Mouse (Mus musculus) testis, postnatal 10 days (tissue): ENCODE measurements around the gene Ddit4.
A peak's percentile ranks its signal among the peaks of the same experiment; 100 is the strongest.

Experiments used
- DNase-seq: peaks from one replicate; pipeline ENCODE4 v3.0.0; 2021; ENCODE audit warnings: low spot score

The Ddit4 gene

GRCm38 (mm10) chr10:59972534-59972933, 20.9 kb upstream of the Ddit4 start:
- DNase-seq = no peak

- DNase-seq = no peak
Measured at GRCm38 (mm10) chr10:59971813-59972212, 20.2 kb upstream of the Ddit4 start.

- no peak for DNase-seq
Measured at GRCm38 (mm10) chr10:59970450-59971062, 18.9 kb upstream of the Ddit4 start.

GRCm38 (mm10) chr10:59969821-59970449, 18.3 kb upstream of the Ddit4 start:
- peak; percentile 73 for DNase-seq

GRCm38 (mm10) chr10:59967309-59967942, 15.8 kb upstream of the Ddit4 start:
- peak; percentile 81 for DNase-seq

GRCm38 (mm10) chr10:59966743-59967142, 15.1 kb upstream of the Ddit4 start:
- DNase-seq = no peak

- DNase-seq = no peak
Measured at GRCm38 (mm10) chr10:59965788-59966187, 14.2 kb upstream of the Ddit4 start.

GRCm38 (mm10) chr10:59965362-59965695, 13.7 kb upstream of the Ddit4 start:
- DNase-seq = no peak

GRCm38 (mm10) chr10:59964504-59965361, 13.1 kb upstream of the Ddit4 start:
- peak; percentile 71 for DNase-seq

GRCm38 (mm10) chr10:59963609-59964008, 12.0 kb upstream of the Ddit4 start:
- no peak for DNase-seq

- DNase-seq = no peak
Measured at GRCm38 (mm10) chr10:59959517-59959916, 7.9 kb upstream of the Ddit4 start.

- DNase-seq = no peak
Measured at GRCm38 (mm10) chr10:59958458-59958857, 6.8 kb upstream of the Ddit4 start.

GRCm38 (mm10) chr10:59957171-59958149, 5.8 kb upstream of the Ddit4 start:
- DNase-seq = peak; percentile 74

GRCm38 (mm10) chr10:59956681-59957080, 5.0 kb upstream of the Ddit4 start:
- DNase-seq = no peak

GRCm38 (mm10) chr10:59953564-59954039, 2.0 kb upstream of the Ddit4 start:
- no peak for DNase-seq

GRCm38 (mm10) chr10:59952781-59953563, 1.3 kb upstream of the Ddit4 start:
- DNase-seq = no peak

- peak; percentile 74 for DNase-seq
Measured at GRCm38 (mm10) chr10:59952152-59952780, 632 bp upstream of the Ddit4 start.

- peak; percentile 86 for DNase-seq
Measured at GRCm38 (mm10) chr10:59950716-59951191, 880 bp downstream of the Ddit4 start.

- DNase-seq = no peak
Measured at GRCm38 (mm10) chr10:59949783-59950605, 1.6 kb downstream of the Ddit4 start.
